ENCODE assay signal across 21 mouse cellular contexts in genomic region chr11:70178756-70179155, GRCm38 (mm10). TPM values are rescaled to one million over a fixed set of nuclear protein-coding genes. Genes with fewer than 3 reads are reported as not detected.
"Had no signal": no experiment of that assay in that cellular context is flagged by ENCODE, and none has a peak within 500 bp of the region (broad histone marks: within the 10 kb centered on the region; RNA-seq: fewer than 3 reads in every experiment).

No protein-coding gene starts in this region.

- ATAC-seq: forebrain, embryonic 13.5 days; forebrain, embryonic 14.5 days; forebrain, embryonic 15.5 days; forebrain, embryonic 16.5 days had no signal

- H3K27ac ChIP-seq: embryonic facial prominence, embryonic 10.5 days; embryonic facial prominence, embryonic 12.5 days; embryonic facial prominence, embryonic 13.5 days; embryonic facial prominence, embryonic 15.5 days; forebrain, embryonic 10.5 days; forebrain, embryonic 12.5 days; forebrain, embryonic 13.5 days; forebrain, embryonic 15.5 days; gastrocnemius, adult 2 months; heart, adult 2 months had no signal

- H3K36me3 ChIP-seq: embryonic facial prominence, embryonic 10.5 days; embryonic facial prominence, embryonic 12.5 days; embryonic facial prominence, embryonic 13.5 days; embryonic facial prominence, embryonic 15.5 days; forebrain, embryonic 10.5 days; forebrain, embryonic 12.5 days; forebrain, embryonic 15.5 days had no signal

- DNase-seq: cerebellum, adult 8-10 months; gastrocnemius, adult 2 months; gastrocnemius, postnatal 10 days; gastrocnemius, postnatal 14 days; gastrocnemius, postnatal 25 days; gastrocnemius, postnatal 36 days; heart, adult 2 months had no signal

- H3K4me2 ChIP-seq: embryonic facial prominence, embryonic 12.5 days; embryonic facial prominence, embryonic 15.5 days; forebrain, embryonic 13.5 days; forebrain, embryonic 15.5 days had no signal

- H3K4me3 ChIP-seq: embryonic facial prominence, embryonic 10.5 days; embryonic facial prominence, embryonic 12.5 days; embryonic facial prominence, embryonic 13.5 days; embryonic facial prominence, embryonic 15.5 days; erythroblast, embryonic 14.5 days; forebrain, embryonic 10.5 days; forebrain, embryonic 12.5 days; forebrain, embryonic 13.5 days; forebrain, embryonic 15.5 days; gastrocnemius, adult 2 months; heart, adult 2 months had no signal

- H3K9me3 ChIP-seq: embryonic facial prominence, embryonic 10.5 days; embryonic facial prominence, embryonic 12.5 days; embryonic facial prominence, embryonic 13.5 days; embryonic facial prominence, embryonic 15.5 days; forebrain, embryonic 12.5 days; forebrain, embryonic 13.5 days; forebrain, embryonic 15.5 days had no signal

- H3K9ac ChIP-seq: embryonic facial prominence, embryonic 12.5 days; embryonic facial prominence, embryonic 13.5 days; embryonic facial prominence, embryonic 15.5 days; forebrain, embryonic 12.5 days; forebrain, embryonic 13.5 days; forebrain, embryonic 15.5 days had no signal

- H3K4me1 ChIP-seq: embryonic facial prominence, embryonic 10.5 days; embryonic facial prominence, embryonic 13.5 days; embryonic facial prominence, embryonic 15.5 days; forebrain, embryonic 10.5 days; forebrain, embryonic 12.5 days; forebrain, embryonic 13.5 days; forebrain, embryonic 15.5 days had no signal

- H3K27me3 ChIP-seq: embryonic facial prominence, embryonic 12.5 days; embryonic facial prominence, embryonic 13.5 days; embryonic facial prominence, embryonic 15.5 days; forebrain, embryonic 12.5 days; forebrain, embryonic 13.5 days; forebrain, embryonic 15.5 days had no signal

RNA-seq across cellular contexts. Expression of gene Clec10a, which starts 22.8 kb away (rescaled TPM):
- polyA plus RNA-seq: erythroblast, embryonic 14.5 days; forebrain, embryonic 10.5 days had no signal

RNA-seq across cellular contexts. Expression of gene Slc16a11, which starts 33.8 kb away (rescaled TPM):
- total RNA-seq: gastrocnemius, adult 2 months; gastrocnemius, postnatal 25 days; gastrocnemius, postnatal 4 days; granulocyte monocyte progenitor cell, adult 5-6 weeks had no signal
- polyA plus RNA-seq: erythroblast, embryonic 14.5 days had no signal

RNA-seq across cellular contexts. Expression of gene Mgl2, which starts 48.6 kb away (rescaled TPM):
- polyA plus RNA-seq: embryonic facial prominence, embryonic 11.5 days; embryonic facial prominence, embryonic 12.5 days; erythroblast, embryonic 14.5 days; forebrain, embryonic 10.5 days; forebrain, embryonic 12.5 days had no signal

RNA-seq across cellular contexts. Expression of gene Bcl6b, which starts 50.8 kb away (rescaled TPM):
- total RNA-seq: granulocyte monocyte progenitor cell, adult 5-6 weeks had no signal
